Mouse (Mus musculus) gastrocnemius, postnatal 10 days (tissue): Measurements from ENCODE around the gene Inpp5a. TPM values are rescaled to one million over a fixed set of nuclear protein-coding genes. Genes with fewer than 3 reads are reported as not detected.
A peak's percentile ranks its signal among the peaks of the same experiment; 100 is the strongest.

Source experiments
- DNase-seq: peaks from one replicate; pipeline ENCODE4 v3.0.0; 2021; ENCODE audit warnings: mixed read lengths
- total RNA-seq, 2 experiments: library from RNA; stranded (reverse); gene quantifications; 2 replicates each; pipeline ENCODE4 v1.2.3; 2021

Inpp5a gene
- total RNA-seq, 2 experiments from 2014 or later: 52.5 to 53.3 TPM

DNA sequence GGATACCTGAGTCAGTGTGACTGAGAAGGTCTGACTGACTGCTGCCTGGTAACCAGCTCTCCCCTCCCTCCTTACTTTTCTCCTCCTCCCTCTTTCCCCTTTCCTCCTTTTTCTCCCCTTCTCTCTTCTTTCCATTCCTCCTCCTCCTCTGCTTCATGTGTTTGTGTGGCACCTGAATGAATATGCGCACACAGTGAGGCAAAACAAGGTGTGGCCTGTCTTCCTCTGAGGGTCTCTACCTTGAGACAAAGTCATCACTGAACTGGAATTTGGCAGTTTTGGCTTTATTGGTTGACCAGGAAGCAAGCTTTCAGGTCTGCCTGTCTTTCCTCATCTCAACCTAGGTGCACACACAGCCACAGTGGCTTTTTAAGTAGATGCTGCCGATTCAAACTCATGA, 147.9 kb downstream of the Inpp5a start:
- DNase-seq: no peak

DNA sequence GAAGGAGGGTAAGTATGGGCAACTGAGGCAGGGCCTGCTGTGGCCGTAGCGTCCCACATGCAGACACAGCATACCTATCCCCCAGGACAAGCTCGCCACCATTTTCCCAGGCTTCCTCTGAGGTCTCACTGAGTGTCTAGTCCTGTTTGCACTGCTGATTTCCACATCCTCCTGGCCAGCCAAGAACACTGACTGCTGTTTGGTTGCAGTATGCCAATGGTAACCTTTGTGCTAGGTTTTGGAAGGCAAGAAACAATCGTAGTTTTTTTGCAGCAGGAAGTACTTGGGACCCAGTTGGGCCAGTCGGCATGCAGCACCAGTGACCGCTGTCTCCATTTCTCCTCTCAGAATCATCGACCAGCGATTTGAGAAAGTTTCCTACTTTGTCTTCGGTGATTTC, 148.9 kb downstream of the Inpp5a start:
- no peak for DNase-seq

DNA sequence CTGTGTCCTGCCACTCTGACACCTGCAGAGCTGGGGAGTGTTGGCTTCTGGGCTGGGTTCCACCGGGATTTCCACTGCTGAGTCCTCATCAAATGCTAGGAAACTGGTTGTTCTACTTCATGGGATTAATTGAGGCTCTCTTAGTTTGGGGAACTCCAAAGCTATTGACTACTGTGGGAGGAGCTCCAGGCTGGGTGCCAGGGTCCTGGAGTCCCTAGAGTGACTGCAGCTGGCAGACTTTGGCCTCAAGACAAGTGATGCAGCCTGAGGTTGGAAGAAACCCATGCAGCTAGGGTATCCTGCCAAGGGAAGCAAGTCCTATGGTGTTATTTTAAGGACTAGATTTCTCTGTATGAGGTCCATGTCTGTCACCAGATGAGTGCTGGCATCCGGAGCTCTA, 149.6 kb downstream of the Inpp5a start:
- peak; percentile 42 for DNase-seq

DNA sequence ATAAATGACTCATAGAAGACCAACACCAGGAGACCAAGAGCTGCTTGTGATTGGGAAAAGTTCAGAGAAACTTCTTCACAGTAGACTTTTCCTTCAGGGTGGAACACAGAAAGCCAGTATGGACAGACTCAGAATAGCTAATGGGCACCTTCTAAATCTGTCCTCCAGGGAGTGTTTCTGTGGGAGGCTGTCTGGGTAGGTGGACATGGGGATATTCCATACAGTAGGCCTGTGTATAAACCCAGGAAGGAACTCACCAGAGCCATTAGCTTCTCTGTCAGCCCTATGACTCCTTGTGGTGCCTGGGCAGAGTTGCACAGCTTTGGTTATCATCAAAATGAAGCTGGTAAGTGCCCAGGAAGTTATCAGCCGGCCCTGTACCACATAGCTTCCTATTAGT, 151.7 kb downstream of the Inpp5a start:
- no peak for DNase-seq

DNA sequence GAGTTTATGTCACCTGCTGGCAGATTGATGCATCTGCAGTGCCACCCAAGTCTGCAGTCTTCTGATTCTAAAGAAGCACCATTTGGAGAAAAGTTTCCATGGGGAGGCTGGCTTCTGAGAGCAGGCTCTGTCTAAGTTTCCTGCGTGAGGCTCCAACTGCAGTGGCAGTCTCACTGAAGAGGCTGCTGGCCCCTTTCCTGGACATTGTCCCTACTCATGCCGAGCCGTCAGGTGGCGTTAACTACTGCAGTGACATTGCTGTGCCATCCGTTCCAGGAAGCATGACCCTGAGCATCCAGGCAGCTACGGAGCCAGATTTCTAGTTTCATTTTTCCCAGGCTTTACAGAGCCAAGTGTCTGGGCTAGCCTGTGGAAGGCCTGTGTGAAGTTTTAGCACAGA, 152.5 kb downstream of the Inpp5a start:
- no peak for DNase-seq

DNA sequence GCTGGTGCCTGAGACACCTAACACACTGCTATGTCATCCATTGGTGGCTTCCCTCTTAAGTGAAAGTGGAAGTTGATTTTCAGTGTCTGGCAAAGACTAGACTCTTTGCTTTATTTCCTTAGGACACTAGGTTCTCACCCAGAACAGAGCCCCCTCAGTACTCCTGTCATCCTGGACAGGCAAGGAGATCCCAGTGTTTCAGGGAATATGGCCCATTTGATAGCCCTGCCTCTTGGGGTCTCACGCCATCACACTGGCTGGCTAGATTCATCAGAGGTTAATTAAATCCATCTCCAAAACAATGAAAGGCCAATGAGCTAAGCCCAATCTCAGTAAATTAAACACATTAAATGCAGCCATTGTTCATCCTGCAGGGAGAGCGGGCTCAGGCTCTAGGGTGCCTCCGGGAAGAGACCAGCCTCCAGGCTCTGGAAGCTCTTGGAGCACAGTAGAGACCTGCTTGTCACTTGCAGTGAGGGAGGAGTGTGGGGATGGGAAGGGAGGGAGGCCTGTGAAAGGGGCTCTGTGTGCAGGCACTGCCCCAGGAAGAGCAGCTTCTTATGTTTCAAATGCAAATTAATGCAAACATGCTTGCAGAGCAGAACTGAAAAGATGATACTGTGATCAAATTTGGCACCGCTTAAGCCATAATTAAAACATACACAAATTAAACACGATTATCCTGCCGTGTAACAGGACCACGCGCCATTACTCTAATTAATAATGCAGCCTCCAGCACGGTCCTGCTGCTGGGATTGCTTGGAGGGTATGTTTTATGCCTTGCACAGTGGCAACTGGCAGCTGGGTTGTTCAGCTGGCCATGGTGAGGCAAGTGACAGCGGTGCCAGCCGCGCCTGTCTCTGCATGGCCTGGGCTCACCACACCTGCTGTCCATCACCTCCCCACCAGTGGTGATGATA, 156.1 kb downstream of the Inpp5a start:
- no peak for DNase-seq

DNA sequence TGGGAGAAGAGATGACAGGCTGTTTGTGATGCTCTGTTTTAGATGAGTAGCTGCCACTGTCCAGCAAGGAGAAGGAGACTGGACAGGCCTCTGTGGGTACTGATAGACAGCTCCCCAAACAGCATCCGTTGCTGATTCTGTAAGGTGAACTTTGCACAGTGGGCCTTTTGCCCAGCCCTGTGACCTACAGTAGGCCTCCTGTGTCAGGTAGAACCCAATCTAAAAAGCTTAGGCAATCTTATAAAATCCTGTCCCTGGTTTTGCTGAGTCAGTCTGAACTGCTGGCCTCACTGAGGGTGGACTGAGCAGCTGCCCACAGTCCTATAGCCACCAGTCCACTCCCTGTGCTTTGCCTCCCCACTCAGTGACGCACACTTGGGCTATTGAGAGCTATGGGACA, 158.4 kb downstream of the Inpp5a start:
- DNase-seq: no peak

DNA sequence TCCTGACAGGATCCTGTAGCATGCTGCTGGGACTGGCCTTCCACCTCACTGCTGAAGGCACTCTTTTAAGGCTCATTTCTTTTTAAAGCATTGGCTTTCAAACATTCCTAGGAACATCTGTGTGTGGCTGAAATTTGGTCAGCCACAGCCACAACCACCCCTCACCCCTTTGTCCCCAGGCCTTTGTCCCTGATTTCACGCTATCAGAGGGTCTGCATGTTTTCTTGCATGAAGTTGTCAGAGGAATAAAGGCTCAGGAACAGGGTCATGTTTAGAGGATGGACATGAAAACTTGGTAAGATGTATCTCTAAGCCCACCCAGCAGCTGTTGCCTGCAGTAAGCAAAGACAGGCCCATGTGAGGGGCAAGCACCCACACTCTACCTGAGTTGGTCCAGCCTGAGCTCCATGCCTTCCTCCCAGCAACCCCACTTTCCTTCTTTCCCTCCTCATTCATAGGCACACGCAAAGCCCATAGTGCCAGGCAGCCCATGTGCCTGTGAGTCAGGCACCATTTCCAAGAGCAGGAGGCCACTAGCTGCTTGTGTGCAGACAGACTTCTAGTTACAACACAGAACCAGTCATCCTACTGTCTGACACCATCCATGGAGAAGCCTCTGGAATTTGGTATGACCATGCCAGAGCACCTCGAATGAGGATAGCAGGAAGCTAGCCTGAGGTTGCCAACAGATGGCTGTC, 161.3 kb downstream of the Inpp5a start:
- no peak for DNase-seq

DNA sequence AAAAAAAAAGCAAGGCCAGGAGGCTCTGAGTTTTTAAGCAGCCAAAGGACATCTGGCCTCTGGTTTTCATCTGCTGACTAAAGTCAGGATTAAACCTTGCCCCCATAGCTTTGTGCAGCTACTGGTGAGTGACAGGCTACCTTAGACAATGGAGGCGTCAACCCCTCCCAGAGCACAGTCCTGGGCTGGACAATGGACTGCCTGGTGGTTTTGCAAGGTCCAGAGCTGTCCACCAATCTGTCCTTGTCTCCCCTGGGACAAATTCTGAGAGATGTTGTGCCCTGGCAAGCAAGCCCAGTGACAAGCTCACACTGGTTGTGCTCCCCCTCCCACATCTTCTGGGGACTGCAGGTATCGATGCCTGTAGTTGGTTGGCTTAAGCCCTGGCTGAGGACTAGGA, 162.6 kb downstream of the Inpp5a start:
- DNase-seq: no peak

DNA sequence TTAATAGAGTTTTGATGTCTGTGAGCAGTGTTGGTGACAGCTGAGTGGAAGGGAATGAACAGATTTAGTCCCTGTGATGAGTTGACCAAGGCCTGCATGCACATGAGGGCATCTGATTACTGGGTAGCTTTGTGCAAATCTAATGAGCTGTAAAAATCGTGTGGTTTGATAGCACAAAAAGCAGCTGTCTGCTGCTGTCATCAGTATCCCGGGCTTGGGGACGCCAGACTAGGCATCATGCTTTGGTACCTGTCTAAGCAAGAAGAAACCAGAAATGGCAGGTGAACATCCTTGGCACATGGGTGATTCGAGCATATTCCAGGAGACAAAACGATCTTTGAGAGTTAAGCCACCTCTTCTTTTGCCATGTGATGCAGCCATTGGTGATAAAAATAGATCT, 167.4 kb downstream of the Inpp5a start:
- no peak for DNase-seq

DNA sequence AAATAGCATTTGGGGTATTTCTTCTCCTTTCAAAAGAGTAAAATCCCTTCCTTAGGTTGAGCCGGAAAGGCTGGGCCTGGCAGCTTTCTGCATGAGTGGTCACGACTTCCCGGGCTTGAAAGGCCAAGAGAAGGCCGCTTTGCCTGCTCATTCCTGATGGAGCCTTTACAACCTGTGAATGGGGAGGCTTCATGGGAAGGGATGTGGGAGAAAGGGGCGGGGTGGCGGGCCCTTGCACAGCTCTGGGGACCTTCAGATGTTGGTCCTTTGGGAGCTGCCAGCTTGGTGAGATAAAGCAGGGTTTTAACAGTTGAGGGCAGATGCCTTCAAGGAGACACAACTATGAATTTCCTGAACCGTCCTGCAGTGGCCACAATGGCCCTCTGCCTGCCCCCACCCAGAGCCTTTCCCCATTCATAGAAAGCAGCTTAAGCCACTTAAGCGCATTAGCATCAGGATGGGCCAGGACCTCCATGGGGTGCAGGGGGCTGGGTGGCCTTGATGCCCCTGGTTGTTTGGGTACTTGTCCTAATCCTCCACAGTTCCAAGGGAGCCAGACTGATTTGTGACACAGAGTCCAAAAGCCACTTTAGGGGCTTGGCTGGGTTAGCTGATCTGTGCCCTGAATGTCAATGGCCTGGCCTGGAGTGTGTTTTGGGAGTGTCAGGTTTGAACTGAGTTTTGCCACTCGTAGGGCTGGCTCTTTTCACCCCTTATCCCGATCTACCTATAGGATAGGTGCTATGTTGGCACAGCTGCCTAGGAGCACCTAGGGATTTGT, 168.0 kb downstream of the Inpp5a start:
- DNase-seq: no peak

DNA sequence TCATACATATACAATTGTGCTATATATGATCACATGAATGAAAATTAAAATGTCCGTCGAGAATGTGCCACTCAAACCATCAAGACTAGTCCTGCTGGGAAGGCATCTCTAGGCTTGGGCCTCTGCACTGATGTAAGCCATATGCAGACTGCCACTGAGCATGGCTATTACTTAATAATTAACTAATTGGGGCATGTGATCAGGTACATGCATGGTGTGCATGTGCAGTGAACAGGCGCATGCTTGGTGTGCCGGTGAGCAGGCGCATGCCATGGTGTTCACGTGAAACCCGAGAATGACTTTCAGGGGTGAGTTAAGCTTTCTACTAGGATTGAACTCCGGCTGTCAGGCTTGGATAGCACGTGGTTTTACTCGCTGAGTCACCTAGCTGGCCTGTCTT, 170.8 kb downstream of the Inpp5a start:
- no peak for DNase-seq

DNA sequence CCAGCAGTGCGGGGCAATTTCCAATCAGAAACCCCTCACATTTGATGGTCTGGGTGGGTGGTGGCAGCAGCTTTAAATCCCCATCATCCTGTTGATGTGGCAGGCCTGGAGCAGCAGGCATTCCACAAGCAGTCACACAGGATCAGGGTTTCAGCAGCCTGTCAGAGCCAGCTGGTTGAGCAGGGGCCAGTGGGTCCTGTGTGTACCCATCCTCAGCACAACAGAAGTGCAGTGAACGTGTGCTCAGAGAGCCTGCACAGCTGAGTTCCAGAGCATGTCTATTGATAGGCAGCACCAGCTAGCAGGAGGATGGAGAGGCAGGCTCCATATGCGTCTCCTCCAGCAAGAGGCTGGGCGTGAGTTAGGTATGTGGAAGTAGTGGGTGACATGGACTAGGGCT, 174.5 kb downstream of the Inpp5a start:
- DNase-seq: no peak

DNA sequence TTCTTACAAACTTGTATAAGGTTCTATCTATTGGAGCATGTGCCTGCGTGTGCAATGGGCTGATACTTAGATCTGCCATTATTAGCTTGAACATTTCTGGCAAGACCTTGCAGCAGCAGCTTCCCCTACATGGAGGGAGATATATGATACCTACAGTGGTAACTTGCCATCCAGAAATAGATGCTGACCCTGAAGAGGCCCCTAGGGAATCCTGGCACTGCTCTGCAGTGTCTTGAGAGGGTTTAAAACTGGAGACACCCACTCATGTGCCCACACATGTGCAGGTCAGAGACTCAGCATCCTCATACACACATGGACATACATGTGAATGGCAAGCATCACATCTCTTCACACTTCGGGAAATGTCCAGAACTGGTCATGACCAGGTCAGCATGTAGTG, 175.3 kb downstream of the Inpp5a start:
- no peak for DNase-seq

DNA sequence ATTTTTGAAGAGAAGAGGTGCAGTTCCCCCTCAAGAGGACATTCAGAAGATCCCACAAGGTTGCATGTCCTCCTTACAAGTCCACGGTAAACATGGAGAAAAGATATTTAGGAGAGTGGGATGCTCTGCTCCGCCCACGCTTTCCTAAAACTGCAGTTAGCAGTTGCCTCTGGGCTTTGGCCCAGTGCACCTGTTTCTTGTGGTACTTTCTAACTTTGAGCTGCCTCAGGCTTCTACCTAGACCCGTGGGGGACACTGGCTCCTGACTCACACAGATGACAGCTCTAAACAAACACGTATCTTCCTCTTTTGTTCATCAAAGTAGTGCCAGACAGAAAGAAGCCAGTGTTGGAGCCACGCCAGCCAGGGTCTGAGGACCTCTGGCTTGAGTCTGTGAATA, 177.1 kb downstream of the Inpp5a start:
- DNase-seq: no peak

DNA sequence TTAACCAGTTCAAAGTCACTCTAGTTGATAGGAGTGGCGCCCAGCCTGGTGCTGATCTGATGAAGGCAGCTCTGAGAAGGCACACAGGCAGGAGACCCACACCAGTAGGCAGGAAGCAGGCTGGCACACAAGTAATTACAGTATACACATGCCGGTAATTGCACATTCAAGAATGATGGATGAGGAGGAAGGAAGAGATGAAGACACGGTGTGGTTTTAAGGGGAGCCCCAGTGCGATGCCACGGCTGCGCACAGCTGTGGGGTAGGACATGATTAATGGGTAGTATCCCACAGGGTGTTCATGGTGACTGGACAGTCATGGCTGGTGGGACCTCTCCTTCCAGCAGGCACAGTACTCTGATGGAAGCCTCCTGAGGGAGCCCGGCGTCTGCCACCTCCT, 177.6 kb downstream of the Inpp5a start:
- DNase-seq: no peak

DNA sequence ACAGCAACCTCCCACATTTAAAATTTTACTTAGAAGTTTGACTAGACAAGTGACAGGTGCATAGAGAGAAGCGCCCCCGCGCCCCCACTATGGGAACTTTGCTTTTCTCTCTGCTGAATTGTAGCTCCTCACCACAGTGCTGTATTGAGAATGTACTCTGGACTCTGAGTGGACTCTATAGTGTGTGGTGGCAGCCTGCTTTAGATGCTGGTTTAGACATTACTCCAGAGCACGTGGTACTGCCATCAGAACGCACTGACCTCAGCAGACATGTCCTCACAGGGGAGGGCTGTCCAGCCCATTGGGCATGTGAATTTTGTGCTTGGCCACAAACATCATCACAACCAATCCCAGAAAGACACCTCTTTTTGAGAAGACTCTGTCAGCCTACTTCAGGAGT, 181.9 kb downstream of the Inpp5a start:
- no peak for DNase-seq

DNA sequence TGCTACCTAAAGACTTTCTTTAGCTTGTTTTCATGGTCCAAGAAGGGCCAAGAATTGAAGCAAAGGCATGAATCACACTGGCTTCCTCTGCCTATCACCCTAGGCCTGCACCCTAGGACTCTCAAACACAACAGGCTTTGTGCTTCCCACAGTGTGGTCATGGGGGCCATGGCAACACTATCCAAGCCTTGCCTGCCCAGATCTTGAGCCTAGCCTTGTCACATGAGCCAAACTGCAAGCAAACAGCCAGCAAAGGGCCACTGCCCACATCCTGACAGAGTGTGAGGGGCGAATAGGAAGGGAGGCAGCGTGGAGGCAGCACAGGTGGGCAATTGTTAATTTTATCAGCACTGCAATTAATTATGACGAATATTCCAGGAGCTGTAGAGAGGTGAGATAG, 183.8 kb downstream of the Inpp5a start:
- no peak for DNase-seq

DNA sequence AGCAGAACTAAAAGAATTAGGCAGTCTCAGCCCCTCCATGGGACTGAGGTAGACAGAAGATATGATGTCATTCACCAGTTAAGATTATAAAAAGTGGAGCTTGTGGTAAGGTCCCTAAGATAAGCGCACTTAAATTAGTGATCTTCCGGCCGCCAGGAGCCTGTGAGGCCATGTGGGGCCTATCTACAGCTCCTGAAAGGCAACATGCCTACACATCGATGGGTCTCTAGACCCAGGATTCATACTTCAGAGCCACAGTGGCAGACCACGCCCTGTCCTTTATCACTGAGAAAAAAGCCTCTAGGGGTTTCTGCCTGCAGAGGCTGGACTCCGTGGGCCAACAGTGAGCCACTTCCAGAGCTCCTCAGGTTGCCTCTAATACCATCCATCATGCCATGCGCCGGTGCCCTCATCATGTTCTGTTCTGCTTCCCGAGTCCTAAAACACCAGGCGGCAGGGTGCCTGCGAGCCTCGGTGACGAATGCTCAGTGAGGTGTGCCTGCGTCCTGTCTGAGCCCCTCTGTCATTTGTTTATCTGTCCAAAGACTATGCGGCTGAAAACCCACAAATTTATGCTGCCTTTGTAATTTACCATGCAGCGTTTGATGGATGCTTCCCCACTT, 187.3 kb downstream of the Inpp5a start:
- DNase-seq: no peak

DNA sequence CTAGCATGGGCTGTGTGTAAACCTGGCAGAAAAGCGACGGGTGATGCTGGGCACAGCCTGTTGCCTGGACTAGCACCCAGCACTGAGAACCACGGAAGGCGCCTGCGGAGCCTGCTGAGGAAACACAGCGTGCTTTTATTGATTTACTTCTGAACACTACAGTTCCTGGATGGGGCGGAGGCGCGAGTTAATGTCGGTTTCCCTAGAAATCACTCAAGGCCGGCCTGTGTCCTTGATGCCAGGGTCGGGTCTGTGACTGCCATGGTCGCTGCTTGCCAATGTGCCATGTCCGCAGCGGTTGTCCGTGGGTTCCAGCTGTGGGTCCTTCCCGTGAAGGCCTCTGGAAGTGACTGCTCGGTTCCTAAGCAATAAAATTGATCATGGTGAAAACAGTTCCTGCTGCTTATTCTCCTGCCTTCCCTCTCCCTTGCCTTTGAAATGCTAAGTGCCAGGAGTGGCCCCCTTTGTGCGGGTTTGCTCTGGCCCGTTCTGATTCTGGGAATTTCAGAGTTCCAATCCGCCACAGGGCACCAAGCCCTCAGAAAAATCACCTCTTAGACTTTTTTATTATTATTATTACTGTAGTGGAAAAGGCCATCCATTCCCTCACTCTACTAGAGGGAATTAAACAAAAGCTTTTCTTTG, 190.5 kb downstream of the Inpp5a start:
- DNase-seq: no peak

DNA sequence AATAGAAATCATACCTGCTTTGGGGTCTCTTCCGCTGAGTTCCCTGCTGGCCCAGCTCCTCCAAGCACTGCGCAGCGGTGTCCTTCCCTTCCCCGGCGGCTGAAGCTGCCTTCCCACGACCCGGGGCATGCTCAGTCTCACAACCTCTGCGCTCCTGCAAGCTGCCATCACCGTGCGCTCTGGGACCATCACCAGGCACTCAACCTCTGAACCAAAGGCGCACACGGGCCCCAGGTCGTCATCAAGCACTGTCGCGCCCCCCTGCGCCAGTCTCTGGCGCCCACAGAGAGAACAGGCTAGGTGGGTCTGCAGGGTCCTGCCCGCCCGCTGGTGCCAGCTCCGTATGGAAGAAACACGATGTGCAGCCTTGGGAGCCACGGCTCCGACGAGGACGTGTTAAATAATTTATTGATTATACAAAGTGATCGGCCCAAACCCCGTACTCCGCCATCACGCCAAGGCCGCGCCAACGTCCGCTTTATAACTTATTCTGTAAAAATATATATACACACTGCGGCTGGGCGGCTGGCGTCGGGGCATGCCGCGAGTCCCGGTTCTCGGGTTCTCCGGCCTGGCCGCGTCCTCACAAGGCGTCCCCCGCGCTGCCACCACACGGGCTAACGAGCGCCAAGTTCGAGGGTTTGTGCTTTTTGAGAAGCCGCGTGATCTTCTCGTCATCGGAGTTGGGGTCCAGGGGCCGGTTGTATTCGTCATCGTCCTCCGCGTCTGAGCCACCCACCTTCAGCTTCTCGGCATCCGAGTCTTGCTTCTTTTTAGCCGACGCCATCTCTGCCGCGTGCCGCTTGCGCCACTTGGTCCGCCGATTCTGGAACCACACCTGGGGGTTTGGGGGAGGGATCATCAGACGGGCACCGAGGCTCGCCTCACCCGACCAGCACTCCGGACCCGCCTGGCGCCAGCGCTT, 192.2 kb downstream of the Inpp5a start:
- peak; percentile 13 for DNase-seq
